Mouse (Mus musculus) hindbrain, embryonic 15.5 days (tissue): ENCODE data around the gene Ccni. TPM values are rescaled to one million over a fixed set of nuclear protein-coding genes. Genes with fewer than 3 reads are reported as not detected.

Experiments
- ATAC-seq: fragments of 200-750 bp; cut with Nextera tagmentation; 2 replicates; pipeline ENCODE4 v1.8.0; 2017; ENCODE audit warnings: low read depth, moderate number of reproducible peaks, moderate TSS enrichment; ENCODE audit not compliant: low FRiP score
- H3K27ac ChIP-seq: fragments of 300-500 bp; sonication (generic); replicated peaks from 2 replicates; pipeline ENCODE4 v1.5.1; 2015; ENCODE audit warnings: mild to moderate bottlenecking, inconsistent platforms
- H3K27me3 ChIP-seq: fragments of 300-500 bp; sonication (generic); 2 replicates; pipeline ENCODE4 v1.6.1; 2015; ENCODE audit warnings: control low read depth, inconsistent platforms
- H3K36me3 ChIP-seq: fragments of 300-500 bp; sonication (generic); 2 replicates; pipeline ENCODE4 v1.6.1; 2015; ENCODE audit warnings: control low read depth, inconsistent platforms
- H3K4me1 ChIP-seq: fragments of 300-500 bp; sonication (generic); replicated peaks from 2 replicates; pipeline ENCODE4 v1.6.1; 2015; ENCODE audit warnings: control low read depth, inconsistent platforms
- H3K4me2 ChIP-seq: fragments of 300-500 bp; sonication (generic); 2 replicates; pipeline ENCODE4 v1.6.1; 2015; ENCODE audit warnings: moderate library complexity, mild to moderate bottlenecking, inconsistent platforms
- H3K4me3 ChIP-seq: fragments of 300-500 bp; sonication (generic); 2 replicates; pipeline ENCODE4 v1.5.1; 2015; ENCODE audit warnings: mild to moderate bottlenecking, inconsistent platforms
- H3K9ac ChIP-seq: fragments of 300-500 bp; sonication (generic); 2 replicates; pipeline ENCODE4 v1.6.1; 2015; ENCODE audit warnings: inconsistent platforms
- H3K9me3 ChIP-seq: fragments of 300-500 bp; sonication (generic); 2 replicates; pipeline ENCODE4 v1.6.1; 2016; ENCODE audit warnings: control low read depth, inconsistent platforms
- WGBS: fragments of 180-500 bp; shearing (Covaris S2); methylation state at CpG from one replicate; pipeline ENCODE4 v1.1.7; 2015; 5-methylcytosine and 5-hydroxymethylcytosine counted together
- polyA plus RNA-seq: library from polyadenylated mRNA; unstranded; fragments of >200 nt; fragmentation: Nextera tagmentation; extraction: Ambion mirVana; gene quantifications from 2 replicates; pipeline ENCODE4 v1.2.1, GENCODE M21; 2015

The Ccni gene
- polyA plus RNA-seq, 1 experiment from 2014 or later = 130 TPM

DNA sequence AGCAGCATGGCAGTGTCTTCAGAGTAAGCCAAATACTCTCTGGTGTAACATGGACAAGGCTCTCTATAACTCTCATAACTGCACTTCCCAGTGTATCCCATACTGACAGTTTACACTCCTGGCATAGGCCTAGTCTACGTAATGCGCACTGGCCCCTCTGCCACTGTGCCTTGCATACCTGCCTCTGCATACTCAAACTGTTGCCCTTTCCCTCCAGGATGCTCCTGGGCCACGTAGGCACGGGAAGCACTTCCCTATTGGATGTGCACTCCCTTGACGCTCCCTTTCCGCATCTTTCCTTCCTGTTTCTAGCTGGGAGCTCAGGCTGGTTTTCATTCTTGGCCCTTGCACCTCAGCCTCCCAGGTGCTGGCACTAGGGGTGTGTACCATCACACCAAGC, 21.7 kb downstream of the Ccni start:
- H3K27me3 ChIP-seq = no peaks in the 10 kb centered on the region
- H3K36me3 ChIP-seq = peaks cover 45% of the 10 kb centered on the region
- no peak overlapping the region for H3K27ac ChIP-seq
- no peaks in the 10 kb centered on the region for H3K9me3 ChIP-seq
- no peak overlapping the region for H3K4me2 ChIP-seq
- 86% methylated on average over 6 of the region's 6 CpGs for WGBS
- ATAC-seq = no peak
- no peaks in the 10 kb centered on the region for H3K4me1 ChIP-seq
- H3K9ac ChIP-seq = no peak overlapping the region
- H3K4me3 ChIP-seq = no peak overlapping the region

DNA sequence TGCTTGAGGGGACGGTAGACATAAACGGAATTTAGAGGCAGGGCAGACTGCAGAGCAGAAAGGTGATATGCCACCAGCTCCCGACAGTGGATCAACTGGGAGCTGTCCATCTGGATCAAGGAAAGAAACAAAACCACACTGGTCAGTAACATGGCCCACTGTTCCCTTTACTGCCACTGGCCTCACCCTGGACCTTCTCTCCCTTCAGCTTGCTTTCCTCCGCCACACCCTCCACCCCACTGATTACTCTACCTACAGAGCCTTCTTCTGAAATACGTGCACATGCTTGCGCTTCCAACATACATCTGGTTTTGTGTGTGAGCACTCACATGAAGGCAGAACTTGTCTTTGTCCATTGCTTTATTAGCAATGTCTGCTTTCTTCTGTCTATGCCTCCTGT, 23.0 kb downstream of the Ccni start:
- H3K9ac ChIP-seq = no peak overlapping the region
- no peak overlapping the region for H3K4me2 ChIP-seq
- no peak for ATAC-seq
- no peak overlapping the region for H3K27ac ChIP-seq
- no peaks in the 10 kb centered on the region for H3K27me3 ChIP-seq
- peaks cover 39% of the 10 kb centered on the region for H3K36me3 ChIP-seq
- H3K9me3 ChIP-seq = no peaks in the 10 kb centered on the region
- no peak overlapping the region for H3K4me3 ChIP-seq
- no peaks in the 10 kb centered on the region for H3K4me1 ChIP-seq
- 89% methylated on average over 6 of the region's 6 CpGs for WGBS

DNA sequence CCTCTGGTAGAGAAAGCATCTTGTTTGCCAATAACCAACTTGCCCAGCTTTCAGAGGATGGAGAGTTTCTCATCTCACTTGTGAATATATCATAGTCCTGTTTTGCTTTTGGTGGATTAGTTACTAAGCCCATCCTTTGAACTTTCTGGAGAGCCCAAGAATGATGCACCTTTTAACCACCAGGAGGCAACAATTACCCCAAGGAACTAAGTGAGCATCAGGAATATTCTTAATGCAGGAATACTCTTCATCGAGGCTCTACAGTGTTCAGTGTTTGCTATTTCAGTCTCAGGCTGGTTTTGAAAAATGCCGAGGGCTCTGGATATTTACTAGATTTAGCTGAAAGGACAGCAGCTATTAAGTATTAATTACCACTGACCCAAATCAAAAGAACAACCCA, 26.0 kb downstream of the Ccni start:
- Histone ChIP-seq H3K27me3 (no peaks in the 10 kb centered on the region), H3K27ac (no peak overlapping the region), H3K9me3 (no peaks in the 10 kb centered on the region), H3K4me3 (no peak overlapping the region), H3K4me1 (no peaks in the 10 kb centered on the region), H3K36me3 (peaks cover 22% of the 10 kb centered on the region), H3K4me2 (no peak overlapping the region), H3K9ac (no peak overlapping the region)
- WGBS = 83% methylated on average over 2 of the region's 2 CpGs
- no peak for ATAC-seq

DNA sequence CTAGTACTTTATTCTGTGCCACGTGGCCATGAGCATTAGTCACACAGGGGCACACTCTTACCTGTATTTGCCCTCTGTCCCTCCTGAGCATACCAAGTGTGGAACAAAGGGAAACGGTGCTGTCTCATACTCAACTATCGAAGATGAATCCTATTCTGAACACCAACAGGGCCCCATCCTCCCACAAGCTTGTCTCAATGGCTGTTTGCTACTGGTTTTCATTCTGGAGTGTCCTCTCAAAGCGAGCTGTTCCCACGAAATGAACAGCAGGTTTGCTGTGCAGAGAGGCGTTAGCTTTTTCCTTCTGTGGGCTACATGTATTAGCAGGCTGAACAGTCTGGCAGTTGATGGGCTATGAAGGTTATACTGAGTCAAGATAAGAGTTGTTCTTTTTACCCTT, 27.7 kb downstream of the Ccni start:
- no peak overlapping the region for H3K9ac ChIP-seq
- no peak overlapping the region for H3K4me2 ChIP-seq
- no peak for ATAC-seq
- peaks cover 16% of the 10 kb centered on the region for H3K36me3 ChIP-seq
- H3K4me1 ChIP-seq = no peaks in the 10 kb centered on the region
- no peaks in the 10 kb centered on the region for H3K27me3 ChIP-seq
- H3K4me3 ChIP-seq = no peak overlapping the region
- 84% methylated on average over 6 of the region's 6 CpGs for WGBS
- no peak overlapping the region for H3K27ac ChIP-seq
- no peaks in the 10 kb centered on the region for H3K9me3 ChIP-seq

DNA sequence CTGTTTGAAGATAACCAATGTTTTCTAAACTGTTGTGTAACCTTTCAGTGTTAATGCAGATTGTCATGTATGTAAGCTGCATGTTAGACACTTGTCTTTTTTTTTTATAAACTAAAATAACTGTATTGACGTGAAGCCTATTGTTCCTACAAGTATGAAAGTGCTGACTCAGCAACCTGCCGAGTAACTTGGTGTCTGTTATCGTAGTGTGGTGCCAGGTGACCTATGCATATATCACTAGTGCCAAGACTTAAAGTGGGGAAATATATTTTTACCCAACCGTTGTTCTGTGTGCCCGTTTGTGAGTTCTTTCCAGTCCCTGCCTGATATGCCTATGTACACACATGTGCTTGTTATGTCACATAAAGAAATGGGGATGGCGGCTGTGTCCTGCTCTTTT, 31.6 kb downstream of the Ccni start:
- Histone ChIP-seq H3K9me3 (no peaks in the 10 kb centered on the region), H3K27me3 (no peaks in the 10 kb centered on the region), H3K27ac (no peak overlapping the region), H3K4me1 (no peaks in the 10 kb centered on the region), H3K36me3 (peaks cover 32% of the 10 kb centered on the region), H3K9ac (no peak overlapping the region), H3K4me3 (no peak overlapping the region), H3K4me2 (no peak overlapping the region)
- WGBS = 88% methylated on average over 6 of the region's 6 CpGs
- ATAC-seq = no peak

DNA sequence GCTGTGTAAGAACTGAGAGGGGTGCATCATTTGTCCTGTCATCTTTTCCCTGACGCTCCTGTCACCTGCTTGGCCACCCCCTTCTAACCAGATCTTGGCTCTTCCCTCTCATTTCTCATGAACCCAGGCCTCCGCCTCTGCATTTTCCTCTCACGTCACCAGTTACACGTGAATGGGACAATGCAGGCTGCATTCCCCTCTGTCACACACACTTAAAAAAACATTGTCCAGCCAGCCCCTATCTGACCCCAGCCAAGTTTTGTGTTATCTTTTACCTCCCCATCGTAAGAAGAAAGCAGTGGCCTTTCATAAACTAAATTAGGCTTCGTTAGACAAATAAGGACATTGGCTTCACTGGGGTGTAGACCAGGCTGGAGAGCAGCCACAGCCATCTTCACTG, 33.8 kb downstream of the Ccni start:
- ATAC-seq = no peak
- H3K27ac ChIP-seq = no peak overlapping the region

DNA sequence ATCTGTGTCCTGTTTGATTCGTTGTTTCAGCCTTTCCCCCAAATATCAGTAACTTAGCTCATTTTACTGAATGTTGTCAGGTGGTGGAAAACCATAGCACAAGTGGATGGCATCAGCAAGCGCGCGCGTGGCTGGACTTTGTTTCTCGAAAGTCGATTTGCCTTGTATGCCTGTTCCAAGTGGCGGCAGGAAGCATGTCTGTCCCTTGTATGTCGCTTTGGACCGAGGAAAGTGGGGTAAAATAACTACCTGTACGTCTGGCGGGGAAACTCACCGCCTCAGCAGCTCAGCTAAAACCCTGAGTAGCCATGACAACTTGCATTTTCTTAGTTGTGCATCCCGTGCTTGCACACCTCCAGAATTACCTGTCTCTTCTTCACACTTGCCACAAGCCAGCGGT, 34.9 kb downstream of the Ccni start:
- Histone ChIP-seq H3K27me3 (no peaks in the 10 kb centered on the region), H3K36me3 (peaks cover 43% of the 10 kb centered on the region), H3K4me2 (no peak overlapping the region), H3K9ac (no peak overlapping the region), H3K27ac (no peak overlapping the region), H3K9me3 (no peaks in the 10 kb centered on the region), H3K4me1 (no peaks in the 10 kb centered on the region), H3K4me3 (no peak overlapping the region)
- ATAC-seq = no peak
- 97% methylated on average over 15 of the region's 15 CpGs for WGBS

More for the DNA sequence above, 33.8 kb downstream of the Ccni start:
- Histone ChIP-seq H3K9ac (no peak overlapping the region), H3K4me1 (no peaks in the 10 kb centered on the region), H3K27me3 (no peaks in the 10 kb centered on the region), H3K4me3 (no peak overlapping the region), H3K4me2 (no peak overlapping the region), H3K36me3 (peaks cover 40% of the 10 kb centered on the region), H3K9me3 (no peaks in the 10 kb centered on the region)
- WGBS = 86% methylated on average over 6 of the region's 6 CpGs

DNA sequence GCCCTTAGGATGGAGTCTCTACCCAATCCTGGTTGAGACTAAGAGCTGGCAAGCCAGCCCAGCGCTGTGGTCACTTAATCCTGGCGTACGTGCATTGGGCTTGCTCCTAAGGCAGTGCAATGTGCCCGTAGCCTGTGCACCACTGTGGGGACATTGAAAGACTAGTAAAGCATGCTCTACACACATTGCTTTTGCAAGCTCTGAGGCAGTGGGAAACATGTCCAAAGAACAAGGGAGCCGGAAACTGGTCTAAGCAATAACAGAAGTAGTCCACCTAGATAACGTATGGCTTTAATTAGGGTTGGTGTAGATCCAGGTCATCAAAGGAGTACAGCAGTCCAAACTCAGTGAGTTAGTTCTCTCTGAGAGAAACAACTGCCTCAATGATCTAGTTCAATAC, 37.6 kb downstream of the Ccni start:
- H3K36me3 ChIP-seq = peaks cover 61% of the 10 kb centered on the region
- H3K27me3 ChIP-seq = no peaks in the 10 kb centered on the region
- H3K4me2 ChIP-seq = no peak overlapping the region
- no peak overlapping the region for H3K4me3 ChIP-seq
- no peak overlapping the region for H3K9ac ChIP-seq
- H3K27ac ChIP-seq = no peak overlapping the region
- 93% methylated on average over 6 of the region's 6 CpGs for WGBS
- H3K9me3 ChIP-seq = no peaks in the 10 kb centered on the region
- no peak for ATAC-seq
- H3K4me1 ChIP-seq = no peaks in the 10 kb centered on the region

DNA sequence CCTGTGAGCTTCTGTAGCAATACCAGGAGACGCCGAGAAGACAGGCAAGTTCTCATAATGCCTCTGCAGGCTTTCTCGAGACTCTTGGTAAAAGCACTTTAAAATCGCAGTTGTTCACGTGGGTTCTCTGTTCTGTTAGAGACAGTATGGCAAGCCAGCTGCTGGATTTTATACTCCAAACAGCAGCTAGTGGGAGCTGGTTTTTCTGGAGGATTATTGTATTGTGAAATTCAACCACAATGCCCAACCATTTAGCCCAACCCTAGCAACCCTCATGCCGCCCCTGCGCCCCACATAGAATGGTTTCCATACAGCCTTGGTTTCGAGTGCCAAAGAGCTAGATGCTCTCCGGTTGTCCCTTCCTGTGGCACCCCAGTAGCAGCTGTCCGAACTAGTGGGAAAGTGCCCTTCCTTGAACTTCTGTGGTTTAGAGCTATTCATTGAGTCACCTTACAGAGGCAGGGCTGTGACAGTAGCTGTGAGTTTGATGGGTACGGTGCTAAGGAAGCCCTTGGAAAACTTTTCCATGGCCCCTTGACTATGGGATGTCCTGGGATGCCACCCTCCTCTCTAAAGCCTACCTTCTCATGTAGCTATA, 38.3 kb downstream of the Ccni start:
- Histone ChIP-seq H3K4me2 (no peak overlapping the region), H3K36me3 (peaks cover 61% of the 10 kb centered on the region), H3K4me3 (no peak overlapping the region), H3K9ac (no peak overlapping the region), H3K4me1 (no peaks in the 10 kb centered on the region), H3K27me3 (no peaks in the 10 kb centered on the region), H3K27ac (no peak overlapping the region), H3K9me3 (no peaks in the 10 kb centered on the region)
- 93% methylated on average over 11 of the region's 11 CpGs for WGBS
- ATAC-seq = no peak

DNA sequence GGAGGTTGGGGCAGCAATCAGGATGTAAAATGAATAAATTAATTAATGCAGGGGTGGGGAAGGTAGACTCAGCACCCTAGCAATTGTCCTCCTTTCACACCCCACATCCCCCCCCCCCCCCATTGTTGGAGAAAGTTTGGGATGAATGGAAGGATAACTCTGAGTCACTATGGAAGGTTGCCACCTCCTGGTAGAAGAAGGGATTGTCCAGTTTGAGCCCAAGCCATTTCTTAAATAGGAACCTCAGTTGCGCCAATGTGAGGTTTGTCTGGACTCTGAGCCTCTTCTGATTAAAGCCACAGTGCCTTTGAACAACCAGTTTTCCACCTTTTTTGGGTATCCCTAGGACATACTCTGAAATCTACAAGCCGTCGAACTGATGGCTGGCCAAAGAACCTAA, 42.8 kb downstream of the Ccni start:
- Histone ChIP-seq H3K4me3 (no peak overlapping the region), H3K9me3 (no peaks in the 10 kb centered on the region), H3K36me3 (peaks cover 51% of the 10 kb centered on the region), H3K27ac (no peak overlapping the region), H3K4me2 (no peak overlapping the region), H3K27me3 (no peaks in the 10 kb centered on the region), H3K9ac (no peak overlapping the region), H3K4me1 (no peaks in the 10 kb centered on the region)
- no peak; the same call in 1 of the 2 replicates for ATAC-seq
- WGBS = 84% methylated on average over 3 of the region's 3 CpGs

DNA sequence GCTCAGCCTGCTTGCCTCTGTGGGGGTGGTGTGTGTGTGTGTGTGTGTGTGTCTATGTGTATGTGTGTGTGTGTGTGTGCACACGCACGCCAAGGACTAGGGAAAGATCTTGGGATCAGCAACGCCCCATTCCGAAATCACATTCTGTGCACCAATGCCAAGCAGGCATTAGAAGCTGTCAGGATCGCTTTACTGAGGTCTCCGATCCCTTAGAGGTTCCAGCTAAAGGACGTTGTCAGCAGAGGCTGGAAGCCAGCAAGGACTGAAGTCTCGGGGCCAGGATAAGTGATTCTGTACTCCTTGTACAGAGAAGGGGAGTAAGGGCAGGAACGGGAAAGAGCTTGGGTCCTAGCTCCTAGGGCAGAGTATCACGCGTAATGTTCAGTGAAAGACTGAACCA, 51.9 kb downstream of the Ccni start:
- 89% methylated on average over 11 of the region's 11 CpGs for WGBS

DNA sequence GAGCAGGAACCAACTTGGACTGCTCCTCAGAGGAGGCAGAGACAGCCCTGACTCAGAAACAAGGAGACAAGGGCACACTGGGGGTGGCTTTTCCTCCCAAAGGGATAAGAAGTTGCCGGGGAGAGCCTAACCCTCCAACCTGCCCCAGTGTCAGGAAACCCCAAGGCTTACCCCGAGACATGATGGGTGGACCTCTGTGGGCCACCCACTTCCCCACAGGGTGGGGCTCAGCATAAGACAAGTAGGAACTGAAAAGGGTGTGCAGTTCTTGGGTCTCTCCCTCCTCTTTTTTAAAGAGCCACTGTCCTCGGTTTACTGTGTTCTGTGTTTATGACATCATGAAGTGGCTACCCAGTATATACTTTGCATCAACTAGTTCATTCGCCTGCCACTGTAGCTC, 53.8 kb downstream of the Ccni start:
- WGBS = 84% methylated on average over 4 of the region's 4 CpGs

More for the DNA sequence above, 51.9 kb downstream of the Ccni start:
- Histone ChIP-seq H3K9me3 (no peaks in the 10 kb centered on the region), H3K4me2 (no peak overlapping the region), H3K4me1 (peaks cover 11% of the 10 kb centered on the region; the same call in 1 of the 2 replicates), H3K36me3 (peaks cover 25% of the 10 kb centered on the region), H3K27ac (no peak overlapping the region), H3K9ac (no peak overlapping the region), H3K4me3 (no peak overlapping the region), H3K27me3 (no peaks in the 10 kb centered on the region)
- no peak for ATAC-seq

DNA sequence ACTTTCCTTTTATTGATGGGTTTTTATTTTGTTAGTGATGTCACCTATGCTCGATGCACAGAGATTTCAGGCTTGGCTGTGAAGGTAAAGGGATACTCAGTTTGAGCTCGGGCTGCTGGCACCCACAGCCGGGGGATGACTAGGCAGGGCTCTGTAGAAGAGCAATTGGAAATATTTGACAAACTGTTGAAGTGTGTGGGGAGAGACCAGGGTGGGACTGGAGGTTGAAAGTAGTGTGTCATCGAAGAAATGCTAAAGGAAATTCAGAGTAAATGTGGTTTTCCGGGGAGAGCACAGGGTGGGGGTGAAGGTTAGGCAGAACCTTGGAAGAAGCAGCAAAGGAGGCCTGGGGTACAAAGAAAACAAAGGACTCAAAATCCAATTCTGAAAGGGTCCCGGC, 54.3 kb downstream of the Ccni start:
- Histone ChIP-seq H3K27ac (no peak overlapping the region), H3K4me1 (peaks cover 12% of the 10 kb centered on the region; the same call in 1 of the 2 replicates), H3K36me3 (peaks cover 19% of the 10 kb centered on the region), H3K4me2 (no peak overlapping the region), H3K27me3 (no peaks in the 10 kb centered on the region), H3K4me3 (no peak overlapping the region), H3K9me3 (no peaks in the 10 kb centered on the region), H3K9ac (no peak overlapping the region)
- 79% methylated on average over 6 of the region's 6 CpGs for WGBS
- ATAC-seq = no peak

More for the DNA sequence above, 53.8 kb downstream of the Ccni start:
- no peak overlapping the region for H3K9ac ChIP-seq
- H3K9me3 ChIP-seq = no peaks in the 10 kb centered on the region
- H3K36me3 ChIP-seq = peaks cover 21% of the 10 kb centered on the region
- no peak for ATAC-seq
- H3K27me3 ChIP-seq = no peaks in the 10 kb centered on the region
- no peak overlapping the region for H3K4me3 ChIP-seq
- no peak overlapping the region for H3K27ac ChIP-seq
- H3K4me1 ChIP-seq = peaks cover 11% of the 10 kb centered on the region; the same call in 1 of the 2 replicates
- no peak overlapping the region for H3K4me2 ChIP-seq
